Mouse (Mus musculus) bone marrow macrophage, adult 2 months (primary cell): ENCODE results near the gene Slc6a3.

Source experiments
- CTCF ChIP-seq: IDR thresholded peaks from 2 replicates; pipeline ENCODE4 v1.5.1; 2012; ENCODE audit warnings: low read depth, mild to moderate bottlenecking, low read length, moderate library complexity
- POLR2A ChIP-seq: IDR thresholded peaks from 2 replicates; pipeline ENCODE4 v1.6.1; 2012; ENCODE audit warnings: mild to moderate bottlenecking, low read depth, low read length, borderline replicate concordance

- TF ChIP-seq CTCF (no peak), POLR2A (no peak)
Measured at GRCm38 (mm10) chr13:73494528-73494927, 42.0 kb upstream of the Slc6a3 start.
